Mouse (Mus musculus): ENCODE results near the gene Tspan4.
A peak's percentile ranks its signal among the peaks of the same experiment; 100 is the strongest.

Gene Tspan4

GRCm38 (mm10) chr7:141506278-141506677 lies 31.2 kb downstream of the Tspan4 start:
- DNase-seq (ENCODE audit: low spot score in 2 of 2) = no peak

GRCm38 (mm10) chr7:141508160-141508559 lies 33.1 kb downstream of the Tspan4 start:
- DNase-seq (ENCODE audit: low spot score in 2 of 2) = no peak

- DNase-seq (ENCODE audit: low spot score in 2 of 2) = no peak
These were observed 35.2 kb downstream of the Tspan4 start for GRCm38 (mm10) chr7:141510196-141510595.

GRCm38 (mm10) chr7:141510681-141511191 lies 35.7 kb downstream of the Tspan4 start:
- DNase-seq (ENCODE audit: low spot score in 2 of 2) = no peak

- DNase-seq (ENCODE audit: low spot score in 2 of 2) = no peak
These were observed 42.6 kb downstream of the Tspan4 start for GRCm38 (mm10) chr7:141517638-141518037.

- no peak for DNase-seq (ENCODE audit: low spot score in 2 of 2)
These were observed 43.3 kb downstream of the Tspan4 start for GRCm38 (mm10) chr7:141518296-141518695.

GRCm38 (mm10) chr7:141518926-141519325 lies 43.9 kb downstream of the Tspan4 start:
- DNase-seq (ENCODE audit: low spot score in 2 of 2) = no peak

GRCm38 (mm10) chr7:141519795-141520194 lies 44.8 kb downstream of the Tspan4 start:
- no peak for DNase-seq (ENCODE audit: low spot score in 2 of 2)

GRCm38 (mm10) chr7:141523007-141523406 lies 48.0 kb downstream of the Tspan4 start:
- DNase-seq (ENCODE audit: low spot score in 2 of 2) = no peak

- DNase-seq (ENCODE audit: low spot score in 2 of 2) = no peak
These were observed 49.2 kb downstream of the Tspan4 start for GRCm38 (mm10) chr7:141524271-141524670.

- peak; percentile 66 for DNase-seq (ENCODE audit: low spot score in 2 of 2)
These were observed 49.9 kb downstream of the Tspan4 start for GRCm38 (mm10) chr7:141524760-141525579.

- no peak for DNase-seq (ENCODE audit: low spot score in 2 of 2)
These were observed 50.5 kb downstream of the Tspan4 start for GRCm38 (mm10) chr7:141525580-141525925.

- DNase-seq (ENCODE audit: low spot score in 2 of 2) = no peak
These were observed 60.5 kb downstream of the Tspan4 start for GRCm38 (mm10) chr7:141535570-141535969.

GRCm38 (mm10) chr7:141538852-141539555 lies 64.0 kb downstream of the Tspan4 start:
- no peak for DNase-seq (ENCODE audit: low spot score in 2 of 2)

- DNase-seq (ENCODE audit: low spot score in 2 of 2) = peak; percentile 98 to 99
These were observed 64.7 kb downstream of the Tspan4 start, which contains the start of gene Chid1 for GRCm38 (mm10) chr7:141539556-141540311. Chid1 (minus strand) TSS chr7:141539857.

GRCm38 (mm10) chr7:141540312-141541081 lies 65.5 kb downstream of the Tspan4 start:
- DNase-seq (ENCODE audit: low spot score in 2 of 2) = peak; percentile 68 to 72

- no peak for DNase-seq (ENCODE audit: low spot score in 2 of 2)
These were observed 66.6 kb downstream of the Tspan4 start for GRCm38 (mm10) chr7:141541681-141542080.

GRCm38 (mm10) chr7:141542588-141542987 lies 67.5 kb downstream of the Tspan4 start:
- no peak for DNase-seq (ENCODE audit: low spot score in 2 of 2)
